Mouse (Mus musculus) intestine, postnatal 0 days (tissue): ENCODE results near the gene Gm20772. TPM values are rescaled to one million over a fixed set of nuclear protein-coding genes. Genes with fewer than 3 reads are reported as not detected.
"Not testable (repeated sequence)": the region's sequence is repeated elsewhere in the genome, so short reads cannot be mapped to it uniquely, and the experiment has no call there.

ENCODE experiments used
- ATAC-seq: fragments of 200-750 bp; cut with Nextera tagmentation; 2 replicates; pipeline ENCODE4 v1.8.0; 2017; ENCODE audit warnings: mild to moderate bottlenecking, moderate TSS enrichment, moderate library complexity
- H3K27ac ChIP-seq: fragments of 300-500 bp; sonication (generic); 2 replicates; pipeline ENCODE4 v1.5.1; 2014; ENCODE audit warnings: mild to moderate bottlenecking, low read depth, low read length, moderate library complexity
- H3K27me3 ChIP-seq: fragments of 300-500 bp; sonication (generic); replicated peaks from 2 replicates; pipeline ENCODE4 v1.6.1; 2014; ENCODE audit warnings: low read length, mixed read lengths; ENCODE audit not compliant: control insufficient read depth, insufficient read depth
- H3K36me3 ChIP-seq: fragments of 300-500 bp; sonication (generic); 2 replicates; pipeline ENCODE4 v1.6.1; 2014; ENCODE audit warnings: mild to moderate bottlenecking, moderate library complexity; ENCODE audit not compliant: control insufficient read depth, insufficient read depth
- H3K4me1 ChIP-seq: fragments of 300-500 bp; sonication (generic); replicated peaks from 2 replicates; pipeline ENCODE4 v1.6.1; 2014; ENCODE audit warnings: antibody characterized with exemption, low read length, mixed read lengths; ENCODE audit not compliant: control insufficient read depth, insufficient read depth
- H3K4me2 ChIP-seq: fragments of 300-500 bp; sonication (generic); replicated peaks from 2 replicates; pipeline ENCODE4 v1.6.1; 2014; ENCODE audit warnings: low read depth, mild to moderate bottlenecking, moderate library complexity
- H3K4me3 ChIP-seq: fragments of 300-500 bp; sonication (generic); 2 replicates; pipeline ENCODE4 v1.5.1; 2014; ENCODE audit warnings: low read depth, low read length
- H3K9ac ChIP-seq: fragments of 300-500 bp; sonication (generic); 2 replicates; pipeline ENCODE4 v1.6.1; 2014; ENCODE audit warnings: mild to moderate bottlenecking, low read depth, low read length
- H3K9me3 ChIP-seq: fragments of 300-500 bp; sonication (generic); 2 replicates; pipeline ENCODE4 v1.6.1; 2016; ENCODE audit warnings: mixed run types; ENCODE audit not compliant: control insufficient read depth
- WGBS: fragments of 180-500 bp; shearing (Covaris S2); extraction: QIAGEN DNeasy Blood & Tissue Kit; methylation state at CpG from one replicate; pipeline ENCODE4 v1.1.7; 2014; 5-methylcytosine and 5-hydroxymethylcytosine counted together
- polyA plus RNA-seq: library from polyadenylated mRNA; unstranded; fragments of >200 nt; fragmentation: Nextera tagmentation; extraction: Ambion mirVana; gene quantifications from 2 replicates; pipeline ENCODE4 v1.2.1, GENCODE M21; 2015

Gene Gm20772
- not detected in 2 replicates for polyA plus RNA-seq

- H3K9me3 ChIP-seq, H3K27me3 ChIP-seq, ATAC-seq, H3K27ac ChIP-seq, H3K4me3 ChIP-seq, H3K36me3 ChIP-seq, H3K9ac ChIP-seq, H3K4me1 ChIP-seq, H3K4me2 ChIP-seq: not testable (repeated sequence)
Observed at GRCm38 (mm10) chrY:17874441-17874840, at the start of gene Gm20772, which contains the start of gene Gm20831. Gene Gm20772 (plus strand): TSS chrY:17874741. Gene Gm20831 (plus strand): TSS chrY:17874741.

- not testable (repeated sequence) for H3K9me3 ChIP-seq, ATAC-seq
- no CpG with 5 or more reads among the region's 3 CpGs for WGBS
Observed at GRCm38 (mm10) chrY:17846166-17846565, 28.4 kb upstream of the Gm20772 start, which contains the start of gene Gm21904. Gene Gm21904 (minus strand): TSS chrY:17846266.

More at GRCm38 (mm10) chrY:17846166-17846565, 28.4 kb upstream of the Gm20772 start, which contains the start of gene Gm21904:
- not testable (repeated sequence) for H3K27ac ChIP-seq, H3K4me3 ChIP-seq, H3K4me2 ChIP-seq, H3K9ac ChIP-seq, H3K4me1 ChIP-seq, H3K36me3 ChIP-seq, H3K27me3 ChIP-seq

Other genes with a start within 250 kb of the Gm20772 start
- not detected in 2 replicates for gene Gm21904, start 28.5 kb upstream of the Gm20772 start, polyA plus RNA-seq
- not detected in 2 replicates for gene Gm20831, start within 50 bp of the Gm20772 start, polyA plus RNA-seq
- gene Srsy, start 62.6 kb downstream of the Gm20772 start, polyA plus RNA-seq = not detected in 2 replicates
- not detected in 2 replicates for gene Gm21764, start 187.1 kb downstream of the Gm20772 start, polyA plus RNA-seq
- not detected in 2 replicates for gene Ssty1, start 214.4 kb downstream of the Gm20772 start, polyA plus RNA-seq